Mouse (Mus musculus): ENCODE data around the gene Gpat3.
A peak's percentile ranks its signal among the peaks of the same experiment; 100 is the strongest.

The Gpat3 gene

DNA sequence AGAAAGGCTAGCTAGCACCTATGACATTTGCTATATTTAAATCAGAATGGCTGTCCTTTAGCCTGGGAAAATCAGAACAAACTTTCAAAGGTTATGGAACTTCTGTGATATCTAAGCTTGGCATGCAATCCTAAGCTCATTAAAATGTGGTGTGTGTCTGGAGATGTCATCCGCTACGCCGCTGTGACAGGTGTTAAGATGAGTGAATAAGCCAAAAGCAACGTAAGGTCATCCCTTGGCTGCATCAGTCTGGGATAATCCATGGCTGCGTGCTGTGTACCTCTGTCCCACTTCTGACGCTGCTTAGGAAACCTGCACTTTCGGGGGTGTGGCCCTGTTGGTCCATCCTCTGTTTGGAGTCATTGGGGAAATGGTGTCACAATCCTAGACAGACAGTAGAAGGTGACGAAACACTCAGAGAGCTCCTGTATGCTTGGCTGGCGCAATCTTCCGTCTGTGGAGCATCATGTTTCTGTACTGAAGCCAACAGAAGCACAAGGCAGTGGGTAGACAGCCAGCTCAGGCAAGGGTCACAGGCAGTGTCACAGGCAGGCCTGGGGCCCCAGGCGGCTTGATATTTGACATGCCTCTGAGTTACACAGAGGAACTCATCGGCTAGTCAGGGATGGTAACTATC is 15.0 kb downstream of the Gpat3 start:
- no peak for DNase-seq (ENCODE audit: low read depth in 2 of 2, low spot score in 2 of 2)

DNA sequence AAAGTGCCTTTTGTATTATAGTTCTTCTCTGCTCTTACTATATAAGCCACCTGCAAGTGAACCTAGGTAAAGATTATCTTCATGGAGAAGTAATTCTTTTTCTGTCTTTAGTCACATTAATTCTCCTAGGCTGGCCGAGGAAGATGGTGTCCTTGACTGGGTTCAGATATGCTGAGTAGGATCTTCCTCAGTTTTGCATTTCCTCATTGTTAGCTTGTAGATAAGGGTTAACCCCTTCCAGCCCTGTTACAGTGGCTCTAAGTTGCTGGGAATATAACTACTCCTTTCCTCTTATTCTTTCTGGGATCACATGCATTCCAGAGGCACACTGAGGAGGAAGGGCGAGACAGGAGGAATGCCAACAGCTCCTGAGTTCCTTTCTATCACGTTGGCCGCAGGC is 15.6 kb downstream of the Gpat3 start:
- DNase-seq (ENCODE audit: low read depth in 2 of 2, low spot score in 2 of 2): no peak

DNA sequence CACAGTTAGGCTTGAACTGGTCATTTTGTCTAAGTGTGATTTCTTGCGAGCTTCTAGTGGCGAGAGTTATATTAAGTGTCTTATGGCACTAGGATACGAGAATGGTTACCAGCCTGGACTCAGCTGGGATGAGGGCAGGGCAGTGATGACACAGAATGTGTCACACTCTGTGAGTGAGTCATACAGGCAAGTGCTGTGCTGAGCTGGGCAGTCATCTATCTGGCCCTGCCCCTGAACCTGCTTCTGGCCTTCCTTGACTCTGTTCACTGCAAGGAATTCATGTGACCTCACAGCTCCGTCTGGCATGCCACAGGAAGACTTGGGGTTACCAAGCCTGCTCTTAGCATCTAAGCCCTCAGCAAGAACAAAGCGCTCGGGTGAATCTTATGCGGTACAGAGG is 16.3 kb downstream of the Gpat3 start:
- DNase-seq (ENCODE audit: low read depth in 2 of 2, low spot score in 2 of 2): no peak

- DNase-seq (ENCODE audit: low read depth in 2 of 2, low spot score in 2 of 2): no peak
Measured at GRCm38 (mm10) chr5:100863091-100863490, 17.6 kb downstream of the Gpat3 start.

- no peak for DNase-seq (ENCODE audit: low read depth in 2 of 2, low spot score in 2 of 2)
Measured at GRCm38 (mm10) chr5:100864438-100864837, 18.9 kb downstream of the Gpat3 start.

DNA sequence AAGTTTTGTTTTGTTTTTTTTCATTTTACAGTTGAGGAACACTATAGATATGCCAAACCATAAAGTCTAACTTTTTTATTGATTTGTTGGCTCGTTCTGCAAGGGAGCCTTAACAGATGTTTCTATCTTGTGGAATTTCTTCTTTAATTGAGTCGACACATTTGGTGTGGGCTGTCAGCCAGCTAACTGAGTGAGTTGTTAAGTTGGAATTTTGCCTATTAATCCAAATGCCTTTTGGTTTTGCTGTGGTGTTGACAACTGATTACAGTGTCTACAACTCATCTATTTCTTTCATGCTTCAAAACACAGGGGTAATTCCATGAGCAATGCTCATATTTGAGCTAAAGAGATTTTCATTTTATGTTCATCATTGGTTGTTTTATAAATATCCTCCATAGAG is 20.7 kb downstream of the Gpat3 start:
- DNase-seq (ENCODE audit: low read depth in 2 of 2, low spot score in 2 of 2): no peak

GRCm38 (mm10) chr5:100869197-100869895 is 23.8 kb downstream of the Gpat3 start:
- DNase-seq (ENCODE audit: low read depth in 2 of 2, low spot score in 2 of 2): no peak

GRCm38 (mm10) chr5:100871987-100872386 is 26.5 kb downstream of the Gpat3 start:
- peak in 1 of 2 experiments; percentile 12 for DNase-seq (ENCODE audit: low read depth in 2 of 2, low spot score in 2 of 2)

GRCm38 (mm10) chr5:100874721-100875120 is 29.2 kb downstream of the Gpat3 start:
- no peak for DNase-seq (ENCODE audit: low read depth in 2 of 2, low spot score in 2 of 2)

GRCm38 (mm10) chr5:100875180-100875579 is 29.7 kb downstream of the Gpat3 start:
- no peak for DNase-seq (ENCODE audit: low read depth in 2 of 2, low spot score in 2 of 2)

DNA sequence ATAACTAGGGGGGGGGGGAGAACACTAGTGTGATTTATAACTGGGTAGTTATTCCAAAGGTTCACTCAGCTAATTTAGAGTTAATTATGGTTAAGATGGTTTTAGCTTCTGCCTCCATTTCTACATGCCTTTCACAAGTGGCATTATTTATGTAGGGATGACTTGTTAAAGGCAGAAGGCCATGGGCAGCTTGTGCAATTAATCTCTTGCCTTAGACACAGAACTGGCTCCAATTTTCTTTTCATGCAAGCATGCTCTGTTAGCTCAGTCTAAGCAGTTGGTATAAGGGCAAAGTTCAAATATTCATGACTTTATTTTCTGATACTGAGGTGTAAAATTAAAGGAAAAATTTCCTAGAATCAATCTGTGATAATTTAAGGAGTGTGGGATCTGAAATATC is 31.5 kb downstream of the Gpat3 start:
- no peak for DNase-seq (ENCODE audit: low read depth in 2 of 2, low spot score in 2 of 2)

DNA sequence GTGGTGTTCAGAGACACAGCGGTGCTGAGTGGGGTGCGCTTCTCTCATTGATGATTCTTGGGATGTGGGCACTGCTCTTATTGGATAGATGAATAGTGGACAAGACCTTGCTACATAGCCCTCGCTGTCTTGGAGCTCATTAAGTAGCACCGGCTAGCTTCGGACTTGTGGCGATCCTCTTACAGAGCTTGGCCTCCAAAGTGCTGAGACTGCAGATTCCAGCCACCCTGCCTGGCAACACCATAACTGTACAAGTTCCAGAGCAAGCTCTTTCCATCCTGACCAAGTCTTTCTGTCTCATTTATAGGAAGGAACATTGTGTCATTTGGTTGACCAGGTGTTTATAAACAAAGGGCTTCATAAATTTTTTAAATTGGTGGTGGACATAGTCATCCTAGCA is 39.7 kb downstream of the Gpat3 start:
- no peak for DNase-seq (ENCODE audit: low read depth in 2 of 2, low spot score in 2 of 2)

- DNase-seq (ENCODE audit: low read depth in 2 of 2, low spot score in 2 of 2): no peak
Measured at GRCm38 (mm10) chr5:100886331-100886988, 40.9 kb downstream of the Gpat3 start.

- no peak for DNase-seq (ENCODE audit: low read depth in 2 of 2, low spot score in 2 of 2)
Measured at GRCm38 (mm10) chr5:100896199-100896598, 50.7 kb downstream of the Gpat3 start.

DNA sequence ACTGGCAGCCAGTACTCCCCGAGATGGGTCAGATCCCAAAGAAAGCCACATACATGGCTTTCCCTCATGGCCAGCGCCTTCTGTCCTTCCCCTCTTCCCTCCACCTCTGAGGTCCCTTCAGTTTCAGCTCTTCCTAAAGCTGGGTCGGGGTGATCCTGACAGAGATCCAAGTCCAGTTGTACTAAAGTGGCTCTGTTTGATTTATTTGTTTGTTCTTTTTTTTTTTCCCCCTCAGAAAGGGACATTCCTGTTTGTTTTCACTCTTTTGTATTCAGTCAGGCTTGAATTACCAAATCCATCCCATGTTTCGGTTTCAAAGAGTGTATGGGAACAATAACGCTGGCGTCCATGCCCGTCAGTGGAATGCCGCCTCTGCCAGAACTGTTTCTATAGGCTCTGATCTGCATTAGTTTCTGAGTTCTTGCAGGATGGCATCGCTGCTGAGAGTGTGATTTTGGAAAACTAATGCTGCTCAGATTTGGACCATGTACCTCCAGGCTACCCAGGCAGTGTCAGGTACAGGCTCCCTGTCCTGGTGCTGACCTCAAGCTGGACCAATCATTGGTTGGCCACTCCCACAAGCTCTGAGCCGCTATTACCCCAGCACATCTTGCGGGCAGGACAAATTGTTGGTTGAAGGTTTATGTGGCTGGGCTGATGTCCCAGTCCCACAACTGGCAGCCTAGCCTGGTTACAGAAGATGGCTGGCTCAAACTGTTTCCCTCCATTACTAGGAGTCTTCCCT is 54.4 kb downstream of the Gpat3 start:
- no peak for DNase-seq (ENCODE audit: low read depth in 2 of 2, low spot score in 2 of 2)

GRCm38 (mm10) chr5:100901046-100901445 is 55.5 kb downstream of the Gpat3 start:
- DNase-seq (ENCODE audit: low read depth in 2 of 2, low spot score in 2 of 2): no peak

GRCm38 (mm10) chr5:100908478-100908877 is 63.0 kb downstream of the Gpat3 start:
- DNase-seq (ENCODE audit: low read depth in 2 of 2, low spot score in 2 of 2): no peak

- DNase-seq (ENCODE audit: low read depth in 2 of 2, low spot score in 2 of 2): no peak
Measured at GRCm38 (mm10) chr5:100908901-100909300, 63.4 kb downstream of the Gpat3 start.

DNA sequence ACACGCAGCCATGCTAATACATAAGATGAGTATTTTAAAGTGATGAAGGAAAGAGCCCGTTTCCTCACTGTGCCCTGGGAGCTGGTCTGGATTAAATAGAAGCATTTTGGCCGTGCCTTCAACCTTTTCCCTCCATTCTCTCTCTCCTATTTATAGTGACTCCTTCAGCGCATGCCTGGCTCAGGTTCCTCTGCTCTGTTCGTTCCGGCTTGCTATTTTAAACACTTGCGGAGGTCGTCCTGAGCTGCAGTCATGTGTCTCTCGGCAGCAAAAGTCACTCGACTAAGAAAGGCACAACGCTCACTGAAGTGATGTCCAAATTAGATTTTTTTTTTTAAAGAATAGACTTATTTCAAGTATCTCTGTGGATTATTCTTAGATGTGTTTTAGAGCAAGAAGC is 64.2 kb downstream of the Gpat3 start:
- no peak for DNase-seq (ENCODE audit: low read depth in 2 of 2, low spot score in 2 of 2)

DNA sequence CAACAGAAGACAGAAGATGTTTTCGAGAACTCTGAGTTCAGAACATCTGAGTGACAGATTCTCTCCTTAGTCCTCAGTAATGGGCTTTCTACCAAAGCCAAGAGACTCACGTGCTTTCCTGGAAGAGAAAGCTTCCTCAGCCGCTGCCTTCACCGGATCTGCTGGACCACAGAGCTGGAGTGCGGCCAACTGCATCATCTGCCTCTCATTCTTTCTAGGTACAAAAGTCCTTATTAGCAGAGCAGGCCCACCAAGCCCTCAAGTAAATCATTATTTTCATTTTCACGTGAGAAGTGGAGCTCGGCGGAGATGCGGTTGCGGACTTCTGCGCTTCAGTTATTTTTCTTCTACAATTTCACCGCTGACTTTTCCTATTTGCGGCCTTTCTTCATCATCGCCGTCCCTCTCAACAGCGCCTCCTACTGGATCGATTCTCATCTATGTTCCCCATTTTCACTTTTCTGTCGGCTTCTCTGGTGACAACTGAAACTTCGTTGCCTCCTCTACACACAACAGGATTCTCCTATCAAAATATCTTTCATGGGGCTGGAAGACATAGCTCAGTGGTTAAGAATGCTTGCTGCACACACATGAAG is 66.1 kb downstream of the Gpat3 start:
- peak in 1 of 2 experiments; percentile 44 for DNase-seq (ENCODE audit: low read depth in 2 of 2, low spot score in 2 of 2)

DNA sequence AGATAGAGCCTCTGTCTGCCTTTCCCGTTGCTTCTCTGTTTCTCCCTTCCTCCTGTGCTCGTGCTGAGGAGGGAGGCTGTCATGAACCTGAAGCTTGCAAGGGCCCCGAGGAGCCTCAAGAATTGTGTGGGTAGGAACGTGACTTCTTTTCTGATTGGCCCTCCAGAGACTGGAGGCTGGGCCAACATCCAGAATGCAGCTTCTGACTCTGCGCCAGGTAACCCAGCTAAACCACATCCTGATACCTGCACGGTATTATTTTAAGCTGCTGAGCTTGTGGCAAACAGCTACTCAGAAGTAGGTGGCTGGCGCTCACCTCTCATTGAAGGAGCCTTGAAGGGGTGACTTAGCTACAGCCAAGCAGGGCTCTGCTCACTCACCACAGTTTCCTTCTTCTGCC is 66.9 kb downstream of the Gpat3 start:
- peak; percentile 51 to 56 for DNase-seq (ENCODE audit: low read depth in 2 of 2, low spot score in 2 of 2)
